Mouse (Mus musculus): Measurements from ENCODE around the gene Tnks2.
"Not testable (repeated sequence)": the region's sequence is repeated elsewhere in the genome, so short reads cannot be mapped to it uniquely, and the experiment has no call there.

Tnks2 gene

DNA sequence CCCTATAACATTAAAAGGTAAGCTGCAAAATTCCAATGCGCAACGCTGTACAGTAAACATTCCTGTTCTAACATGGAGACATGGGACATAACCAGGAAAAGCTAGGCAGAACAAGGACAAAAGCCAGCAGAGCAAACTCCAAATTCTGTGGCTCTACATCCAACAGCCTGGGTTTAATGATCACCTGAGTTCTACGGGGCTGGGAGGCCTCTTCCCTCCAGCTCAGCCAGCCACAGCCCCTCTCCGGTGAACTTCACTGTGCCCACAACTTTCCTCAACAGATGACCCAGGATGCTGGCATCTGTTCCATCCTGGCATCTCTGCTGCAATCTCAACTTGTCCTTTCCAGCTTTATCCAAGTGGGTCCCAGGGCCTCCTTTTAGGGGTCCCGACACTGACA lies 6.4 kb upstream of the Tnks2 start:
- no peak for DNase-seq (ENCODE audit: low spot score)

- no peak for DNase-seq (ENCODE audit: low spot score)
Measured at GRCm38 (mm10) chr19:36828322-36828721, 5.7 kb upstream of the Tnks2 start.

DNA sequence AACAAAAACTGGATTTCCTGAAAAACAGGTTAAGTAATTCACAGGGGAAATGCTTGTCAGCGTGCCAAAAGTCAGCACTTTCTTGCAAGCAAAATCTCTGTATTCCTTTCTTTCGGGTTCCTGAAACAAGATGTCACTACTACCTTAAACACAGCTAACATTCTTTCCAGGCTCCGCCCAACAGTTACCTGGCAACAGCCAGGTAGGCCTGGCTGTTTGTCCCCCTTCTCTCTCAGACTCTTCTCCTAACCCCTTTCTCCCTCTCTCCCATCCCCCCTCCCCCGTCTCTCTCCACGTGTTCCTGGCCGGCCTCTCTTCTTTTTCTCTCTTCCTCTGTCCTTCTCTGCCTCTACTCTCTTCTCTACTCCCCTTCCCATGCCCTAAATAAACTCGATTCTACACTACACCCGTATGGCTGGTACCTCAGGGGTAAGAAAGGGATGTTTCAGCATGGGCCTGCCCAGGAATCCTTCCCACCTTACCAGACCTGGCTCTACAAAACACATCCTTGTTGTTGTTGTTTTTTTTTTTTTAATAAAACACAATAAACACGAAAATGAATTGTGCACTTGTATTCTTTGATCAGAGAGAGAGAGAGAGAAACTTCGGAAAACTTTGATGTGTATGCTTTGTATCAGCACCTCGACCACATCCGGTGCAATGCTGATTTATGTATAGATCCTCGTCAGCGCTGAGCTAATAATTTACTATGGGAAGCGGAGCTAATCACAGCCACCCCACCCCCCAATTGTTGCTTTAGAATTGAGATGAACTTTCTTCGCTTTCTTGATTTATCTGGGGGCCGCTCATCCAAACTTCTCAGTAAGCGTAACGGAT lies 863 bp upstream of the Tnks2 start:
- DNase-seq (ENCODE audit: low spot score), result peak; percentile 75

GRCm38 (mm10) chr19:36834532-36835431 lies 750 bp downstream of the Tnks2 start:
- DNase-seq (ENCODE audit: low spot score), result peak; percentile 75

GRCm38 (mm10) chr19:36836035-36836434 lies 2.0 kb downstream of the Tnks2 start:
- no peak for DNase-seq (ENCODE audit: low spot score)

DNA sequence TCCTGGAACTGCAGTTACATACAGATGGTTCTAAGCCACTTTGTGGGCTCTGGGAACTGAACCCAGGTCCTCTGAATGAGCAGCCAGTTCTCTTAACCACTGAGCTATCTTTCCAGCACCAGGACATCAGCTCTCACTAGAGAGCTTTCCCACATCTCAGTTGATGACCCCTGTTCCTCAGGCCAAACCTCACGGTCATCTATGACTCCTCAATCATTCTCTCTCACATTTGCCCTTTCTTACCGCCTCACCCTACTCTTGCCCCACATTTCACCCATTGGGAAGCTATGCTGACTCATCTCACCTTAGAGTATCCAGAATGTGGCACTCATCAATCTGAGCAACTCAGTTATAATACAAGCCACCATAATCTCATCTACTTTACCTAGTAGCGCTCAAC lies 6.3 kb downstream of the Tnks2 start:
- DNase-seq (ENCODE audit: low spot score), result no peak

DNA sequence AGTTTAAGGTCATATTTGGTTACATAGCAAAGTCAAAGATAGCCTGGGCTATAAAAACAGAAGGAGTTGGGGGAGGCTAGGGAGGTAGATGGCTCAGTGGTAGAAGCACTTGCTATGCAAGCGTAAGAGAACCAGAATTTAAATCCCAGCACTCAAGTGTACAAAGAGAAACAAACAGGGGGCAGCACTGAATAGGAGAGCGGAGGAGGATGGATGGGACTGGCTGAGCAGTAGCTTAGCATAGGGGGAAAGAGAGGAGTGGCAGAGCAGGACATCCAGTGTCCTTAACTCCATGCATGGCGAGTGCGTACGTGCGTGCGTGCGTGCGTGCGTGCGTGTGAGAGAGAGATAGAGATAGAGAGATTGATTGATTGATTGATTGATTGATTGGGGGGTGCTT lies 9.8 kb downstream of the Tnks2 start:
- no peak for DNase-seq (ENCODE audit: low spot score)

DNA sequence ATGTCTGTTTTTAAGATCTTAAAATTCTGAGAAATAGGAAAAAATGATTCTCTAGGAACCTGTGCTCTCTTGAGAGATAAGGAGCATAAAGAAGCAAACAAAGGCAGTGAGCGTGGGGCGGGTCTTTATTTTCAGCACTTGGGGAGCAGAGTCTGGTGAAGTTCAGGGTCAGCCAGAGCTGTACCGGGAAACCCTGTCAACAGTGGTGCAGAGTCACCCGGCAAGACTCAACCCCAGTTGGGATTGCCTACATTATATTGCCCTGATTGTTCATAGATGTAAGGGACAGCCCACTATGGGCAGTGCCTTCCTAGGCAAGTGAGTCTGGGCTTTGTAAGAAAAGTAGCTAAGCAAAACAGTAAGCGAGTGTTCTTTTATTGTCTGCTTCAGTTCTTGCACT lies 11.9 kb downstream of the Tnks2 start:
- DNase-seq (ENCODE audit: low spot score), result no peak

GRCm38 (mm10) chr19:36853831-36854230 lies 19.8 kb downstream of the Tnks2 start:
- no peak for DNase-seq (ENCODE audit: low spot score)

GRCm38 (mm10) chr19:36857851-36858250 lies 23.8 kb downstream of the Tnks2 start:
- DNase-seq (ENCODE audit: low spot score), result no peak

GRCm38 (mm10) chr19:36860393-36860792 lies 26.4 kb downstream of the Tnks2 start:
- no peak for DNase-seq (ENCODE audit: low spot score)

- DNase-seq (ENCODE audit: low spot score), result no peak
Measured at GRCm38 (mm10) chr19:36865905-36866304, 31.9 kb downstream of the Tnks2 start.

DNA sequence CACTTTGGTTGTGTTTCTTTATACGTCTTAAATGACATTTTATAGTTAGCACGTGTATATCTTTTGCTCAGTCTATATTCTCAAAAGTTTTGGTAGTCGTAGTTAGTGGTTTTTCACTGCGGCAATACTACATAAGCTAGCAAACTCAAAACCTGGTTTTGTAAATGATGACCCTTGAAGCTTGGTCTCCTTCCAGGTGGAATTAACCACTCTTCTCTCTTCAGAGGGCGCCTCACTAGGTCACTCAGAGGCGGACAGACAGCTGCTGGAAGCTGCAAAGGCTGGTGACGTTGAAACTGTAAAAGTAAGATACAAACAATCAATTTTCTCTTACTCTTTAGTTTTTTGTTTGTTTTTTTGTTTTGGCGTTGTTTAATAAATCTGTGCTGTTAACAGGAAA lies 33.4 kb downstream of the Tnks2 start:
- DNase-seq (ENCODE audit: low spot score), result no peak

- DNase-seq (ENCODE audit: low spot score), result not testable (repeated sequence)
Measured at GRCm38 (mm10) chr19:36868675-36869074, 34.6 kb downstream of the Tnks2 start.

DNA sequence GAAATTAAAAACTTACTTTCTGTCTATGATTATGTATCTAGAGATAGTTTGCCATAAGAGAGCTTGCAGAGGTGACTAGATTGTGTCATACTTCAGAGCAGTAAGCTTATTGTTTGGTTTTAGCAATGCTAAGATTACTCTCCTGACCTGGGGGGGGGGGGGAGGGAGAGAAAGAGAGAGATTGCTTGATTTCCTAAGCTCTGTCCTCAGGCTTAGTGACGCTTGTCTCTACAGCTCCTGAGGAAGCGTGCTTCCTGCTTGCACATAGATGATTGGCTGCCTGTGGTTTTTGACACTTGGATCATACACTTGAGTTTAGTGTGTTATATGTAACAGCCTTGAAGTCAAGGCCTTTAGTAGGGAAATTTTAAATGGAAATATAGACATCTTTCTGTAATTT lies 40.6 kb downstream of the Tnks2 start:
- no peak for DNase-seq (ENCODE audit: low spot score)

GRCm38 (mm10) chr19:36877329-36877728 lies 43.3 kb downstream of the Tnks2 start:
- no peak for DNase-seq (ENCODE audit: low spot score)

GRCm38 (mm10) chr19:36878743-36879495 lies 44.9 kb downstream of the Tnks2 start:
- no peak for DNase-seq (ENCODE audit: low spot score)

DNA sequence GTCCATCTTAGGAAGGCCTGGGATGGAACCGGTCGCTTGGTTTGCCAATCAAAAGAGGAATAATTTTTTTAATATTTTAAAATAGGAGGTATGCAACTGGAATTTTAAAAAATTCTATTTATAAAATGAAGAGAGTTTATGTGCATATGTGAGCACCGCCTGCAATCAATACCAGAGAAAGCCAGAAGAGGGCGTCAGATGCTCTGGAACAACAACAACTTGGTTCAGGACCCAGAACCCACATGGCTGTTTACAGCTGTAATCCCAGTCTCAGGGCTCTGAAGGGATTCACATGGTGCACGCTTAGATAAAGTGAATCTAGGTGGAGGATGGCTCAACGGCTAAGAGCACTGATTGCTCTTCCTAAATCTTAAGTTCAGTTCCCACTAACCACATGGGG lies 49.1 kb downstream of the Tnks2 start:
- DNase-seq (ENCODE audit: low spot score), result peak; percentile 33

- DNase-seq (ENCODE audit: low spot score), result no peak
Measured at GRCm38 (mm10) chr19:36886316-36886715, 52.3 kb downstream of the Tnks2 start.

- DNase-seq (ENCODE audit: low spot score), result no peak
Measured at GRCm38 (mm10) chr19:36887706-36888105, 53.7 kb downstream of the Tnks2 start.

DNA sequence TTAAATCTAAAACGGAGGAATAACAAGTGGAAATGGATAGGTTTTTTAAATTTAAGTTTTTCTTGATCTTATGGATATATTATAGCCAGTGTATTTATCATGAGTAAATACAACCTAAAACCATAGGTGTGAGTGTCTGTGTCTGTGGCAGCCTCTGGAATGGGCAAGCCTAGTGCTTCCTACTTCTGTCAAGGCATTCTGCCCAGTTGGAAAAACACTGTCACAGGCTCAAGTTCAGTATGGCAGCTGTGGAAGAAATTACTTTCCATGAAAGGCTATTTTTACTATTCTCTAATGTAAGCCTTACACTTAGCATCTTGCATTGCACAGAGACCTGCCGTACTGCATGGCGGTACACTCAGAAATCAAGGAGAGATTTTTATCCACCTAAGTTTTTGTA lies 57.7 kb downstream of the Tnks2 start:
- no peak for DNase-seq (ENCODE audit: low spot score)

DNA sequence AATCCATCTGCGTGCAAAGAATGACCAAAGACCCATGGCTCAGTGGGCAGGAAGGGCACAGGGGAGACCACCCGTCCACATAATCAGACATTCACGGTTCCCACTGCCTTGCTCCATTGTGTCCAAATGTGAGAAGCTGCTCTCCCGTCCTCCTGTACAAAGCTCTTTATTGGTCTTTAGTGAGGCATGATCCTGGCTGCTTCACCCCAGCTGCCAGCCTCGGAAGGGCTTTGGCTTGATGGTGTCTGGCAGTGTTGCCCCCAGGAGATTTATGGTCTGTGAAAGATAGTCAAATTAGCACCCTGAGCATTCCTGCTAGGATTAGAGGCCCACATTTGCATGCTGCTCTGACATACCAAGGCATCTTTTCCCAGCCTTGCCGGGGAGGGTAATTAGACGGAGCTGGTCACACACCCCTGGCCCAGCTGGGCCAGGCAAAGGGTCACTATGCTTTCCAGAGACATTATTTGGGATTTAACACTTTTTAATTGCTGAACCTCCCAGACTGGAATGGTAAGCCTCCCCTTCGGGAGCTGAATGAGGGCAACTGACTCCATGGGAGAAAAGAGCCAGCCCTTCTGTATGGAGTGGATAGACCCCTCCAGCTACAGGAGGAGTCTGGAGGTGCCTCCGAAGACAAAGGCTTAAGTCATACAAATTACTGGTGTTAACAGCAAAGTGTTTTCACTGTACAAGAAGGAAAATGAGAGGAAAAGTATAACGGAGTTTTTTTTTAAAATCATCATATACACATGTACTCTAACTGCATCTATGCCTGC lies 62.9 kb downstream of the Tnks2 start:
- DNase-seq (ENCODE audit: low spot score), result no peak
